Mouse (Mus musculus) kidney, adult 8-10 months (tissue): Measurements from ENCODE around the gene Tubg2.

Experiments
- DNase-seq, 2 experiments: peaks; one replicate each; pipeline ENCODE4 v3.0.0; 2022

The Tubg2 gene

DNA sequence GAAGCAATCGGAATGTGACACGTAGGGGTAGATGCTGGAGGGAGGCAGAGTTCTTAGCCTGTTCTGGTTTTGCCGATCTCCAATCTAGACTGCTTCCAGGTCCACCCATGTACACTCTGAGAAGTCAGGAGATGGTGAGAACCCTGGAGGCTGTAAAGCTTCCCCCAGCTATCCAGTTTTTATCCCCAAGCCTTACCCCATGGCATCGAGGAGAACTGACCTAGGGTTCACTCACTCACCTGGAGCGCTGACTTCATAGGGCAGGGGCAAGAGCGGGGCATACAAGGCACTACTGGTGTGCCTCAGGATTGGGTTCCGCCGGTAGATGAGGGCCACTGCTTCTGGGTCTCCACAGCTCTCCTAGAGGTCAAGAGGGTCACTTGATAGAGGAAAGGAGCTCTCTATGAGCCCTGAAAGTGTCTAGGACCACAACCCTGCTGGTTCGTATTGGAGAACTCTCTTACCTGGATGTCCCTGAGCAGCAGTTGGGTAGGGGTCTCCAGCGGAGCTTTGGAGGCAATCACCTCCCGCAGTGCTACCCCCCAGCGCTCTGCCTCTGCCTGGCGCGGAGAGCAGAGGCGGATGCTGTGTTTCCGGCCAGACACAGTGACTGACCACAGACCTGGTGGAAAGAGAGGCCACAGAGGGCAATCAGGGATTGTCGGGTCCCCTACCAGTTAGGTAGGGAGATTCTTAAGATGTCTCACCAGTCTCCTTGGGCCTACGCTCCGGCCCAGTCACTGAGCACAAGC is 11.7 kb downstream of the Tubg2 start:
- no peak for DNase-seq

DNA sequence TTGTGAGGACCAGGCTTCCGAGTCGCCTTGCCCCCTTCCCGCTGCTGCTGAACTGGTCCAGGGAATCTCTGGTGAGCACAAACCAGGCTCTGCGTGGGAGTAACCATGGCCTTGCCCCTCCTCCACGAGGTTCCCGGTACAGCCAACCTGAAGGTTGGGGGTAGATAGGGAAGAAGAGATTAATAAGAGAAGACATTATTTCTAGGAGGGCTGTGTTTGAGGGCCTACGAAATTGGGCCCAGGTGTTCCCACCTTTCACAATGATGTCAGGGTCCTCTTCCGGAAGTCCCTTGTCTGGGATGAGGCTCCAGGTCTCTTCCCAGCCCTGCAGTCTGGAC is 12.2 kb downstream of the Tubg2 start:
- no peak for DNase-seq

DNA sequence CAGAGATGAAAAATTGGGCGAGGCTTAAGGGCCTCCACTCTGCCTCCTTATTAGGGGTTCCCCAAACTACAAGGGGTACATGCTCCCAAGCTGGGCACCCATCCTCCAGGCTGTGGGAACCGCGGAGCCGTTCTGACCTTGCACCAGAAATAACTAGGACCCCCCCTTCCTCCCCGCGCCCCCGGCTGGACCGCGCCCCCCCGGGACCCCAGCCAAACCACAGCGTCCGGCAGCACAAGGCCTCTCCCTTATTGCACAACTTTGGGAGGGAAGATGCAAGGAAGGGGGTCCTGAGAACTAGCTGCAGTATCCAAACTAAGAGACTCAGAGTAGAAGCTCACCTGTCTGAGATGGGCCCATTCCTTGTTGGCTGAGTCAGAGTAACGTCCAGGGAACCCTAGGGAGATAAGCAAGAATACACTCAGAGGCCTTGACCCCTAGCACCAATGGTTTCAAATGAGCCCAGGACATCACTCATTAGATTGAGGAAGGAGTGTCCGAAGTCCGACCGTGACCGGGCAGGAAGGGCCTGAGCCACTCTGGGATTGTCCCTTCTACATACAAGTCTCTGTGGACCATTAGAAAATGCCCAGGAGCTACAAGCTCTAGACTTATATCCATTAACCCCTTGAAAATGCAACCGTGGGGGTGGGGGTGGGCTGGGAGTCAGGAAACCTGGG is 12.7 kb downstream of the Tubg2 start:
- no peak for DNase-seq

DNA sequence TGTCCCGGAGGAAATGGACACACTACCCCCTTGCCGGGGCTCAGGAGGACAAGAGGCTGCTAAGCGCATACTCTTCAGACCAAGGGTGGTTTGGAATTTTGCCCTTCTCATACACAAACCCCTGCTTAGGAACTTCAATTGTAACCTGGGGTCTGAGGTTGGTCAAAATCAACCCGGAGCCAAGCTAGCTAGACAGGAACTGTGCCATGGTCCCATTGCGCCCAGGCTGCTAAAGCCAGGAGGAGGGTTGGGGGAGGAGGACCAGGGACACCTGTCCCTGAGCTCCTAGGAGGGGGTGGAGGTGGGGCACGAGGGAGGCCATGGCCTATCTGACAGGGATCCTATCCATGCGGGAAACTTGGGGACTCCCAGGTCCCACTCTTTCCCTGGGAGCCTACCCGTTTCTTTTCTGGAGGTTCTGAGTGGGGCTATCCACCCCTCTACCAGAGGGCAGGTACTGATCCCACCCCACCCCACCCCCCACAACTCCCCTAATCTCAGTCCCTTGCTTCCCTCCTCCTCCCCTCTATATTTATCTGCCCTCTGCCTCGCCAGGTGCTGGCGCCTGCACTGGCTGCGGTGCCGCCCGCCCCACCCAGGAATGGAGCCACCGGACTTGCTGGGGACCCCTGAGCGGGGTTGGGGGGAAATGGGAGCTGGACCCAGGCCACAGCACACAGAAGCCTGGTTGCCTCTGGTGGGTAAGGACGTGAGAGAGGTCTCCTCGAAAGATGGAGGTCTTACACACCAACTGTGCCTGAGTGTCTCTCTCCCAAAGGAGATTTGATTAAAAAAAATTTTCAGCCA is 13.8 kb downstream of the Tubg2 start:
- DNase-seq: no peak

DNA sequence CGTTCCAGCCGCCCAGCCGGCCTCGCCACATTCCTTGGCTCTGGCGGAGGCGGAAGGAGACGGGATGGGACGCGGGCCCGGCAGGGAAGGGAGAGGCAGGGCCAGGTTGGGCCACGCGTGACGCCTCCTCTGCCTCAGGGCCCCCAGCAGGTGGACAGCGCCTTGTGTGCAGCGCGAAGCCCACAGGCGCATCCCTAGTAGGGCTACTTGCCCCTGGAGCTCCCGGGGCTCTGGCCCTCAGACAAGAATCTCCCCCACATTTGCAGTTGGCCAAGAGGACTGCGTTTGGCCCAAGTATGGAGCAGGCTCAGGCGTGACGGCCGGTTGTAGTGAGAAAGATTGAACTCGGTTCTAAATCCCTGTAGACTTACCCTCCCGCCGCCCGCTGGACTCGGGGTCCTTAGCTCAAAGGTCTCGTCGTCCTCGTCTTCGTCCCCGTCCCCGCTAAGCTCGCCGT is 14.7 kb downstream of the Tubg2 start, which contains the start of gene Cntnap1:
Gene Cntnap1, plus strand, starts transcription at position 170 of the 457 bp plus-strand sequence.
- peak; percentile 50 to 51 for DNase-seq

DNA sequence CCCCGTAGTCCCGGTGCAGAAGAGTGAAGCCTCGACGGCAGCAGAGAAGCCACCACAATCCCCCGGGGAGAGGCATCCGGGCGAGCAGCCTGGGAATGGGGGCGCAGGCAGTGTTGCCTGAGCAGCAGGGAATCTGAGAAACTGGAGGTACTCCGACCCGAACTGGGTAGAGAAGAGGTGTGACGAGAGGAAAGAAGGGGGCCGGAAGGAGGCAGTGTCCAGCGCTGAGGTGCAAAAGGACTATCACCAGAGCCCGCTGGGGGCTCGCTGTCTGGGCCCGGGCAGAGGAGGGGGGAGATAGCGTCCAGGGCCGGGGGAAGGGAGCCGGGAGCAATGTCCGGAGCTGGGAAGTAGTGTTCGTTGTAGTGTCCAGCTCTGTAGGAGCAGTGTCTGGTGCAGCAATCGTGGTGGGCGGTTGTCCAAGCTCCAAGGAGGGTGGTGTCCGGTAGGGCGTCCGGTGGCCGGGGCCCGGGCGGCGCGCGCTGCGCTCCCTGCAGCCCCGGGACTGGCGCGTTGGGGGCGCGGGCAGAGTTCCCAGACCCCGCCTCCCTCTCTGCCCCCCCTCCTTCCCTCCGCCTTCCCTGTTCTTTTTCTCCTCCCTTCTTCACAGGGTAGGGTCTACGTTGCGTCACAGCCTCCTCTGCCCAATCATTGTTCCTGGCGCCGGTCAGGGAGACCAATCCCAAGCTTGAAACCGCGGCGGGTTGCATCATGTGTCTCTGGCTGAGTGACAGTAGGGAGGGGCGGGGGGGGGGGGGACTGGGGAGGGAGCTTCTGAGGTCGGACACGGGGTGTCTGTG is 15.3 kb downstream of the Tubg2 start, which contains the start of gene Plekhh3:
Gene Plekhh3, minus strand, starts transcription at position 541 of the 800 bp plus-strand sequence.
- peak; percentile 95 to 97 for DNase-seq

DNA sequence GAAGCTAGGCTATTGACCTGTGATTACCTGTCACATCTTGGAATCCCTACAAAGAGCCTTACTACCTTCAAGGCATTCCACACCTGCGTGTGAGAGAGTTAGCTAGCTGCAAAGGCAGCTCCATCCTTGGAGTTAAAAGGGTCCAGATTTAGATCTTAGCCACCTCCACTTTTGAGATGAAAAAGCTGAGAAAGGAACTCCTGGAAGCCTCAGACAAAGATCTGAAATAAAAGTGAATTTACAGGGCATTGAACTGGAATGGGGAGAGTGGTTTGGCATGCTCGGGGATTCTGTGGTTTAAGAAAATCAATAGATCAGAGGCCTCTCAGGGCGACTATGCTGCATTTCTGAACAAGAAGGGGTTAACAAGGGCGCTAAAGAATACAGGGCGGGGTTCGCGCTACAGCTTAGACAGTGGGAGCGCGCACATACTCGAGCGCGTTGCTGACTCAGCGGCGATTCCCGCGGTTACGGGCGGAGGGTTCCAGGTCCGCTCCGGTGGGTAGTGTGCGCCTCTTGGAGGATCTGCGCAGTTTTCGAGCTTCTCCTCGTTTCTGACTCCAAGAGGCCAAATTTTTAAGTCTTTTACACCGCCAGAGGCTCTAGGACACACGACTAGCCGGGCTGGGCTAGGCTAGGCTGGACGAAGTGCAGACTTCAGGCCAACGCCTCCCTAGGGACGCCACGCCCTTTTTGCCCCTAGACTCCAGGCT is 16.2 kb downstream of the Tubg2 start:
- peak; percentile 61 to 66 for DNase-seq

DNA sequence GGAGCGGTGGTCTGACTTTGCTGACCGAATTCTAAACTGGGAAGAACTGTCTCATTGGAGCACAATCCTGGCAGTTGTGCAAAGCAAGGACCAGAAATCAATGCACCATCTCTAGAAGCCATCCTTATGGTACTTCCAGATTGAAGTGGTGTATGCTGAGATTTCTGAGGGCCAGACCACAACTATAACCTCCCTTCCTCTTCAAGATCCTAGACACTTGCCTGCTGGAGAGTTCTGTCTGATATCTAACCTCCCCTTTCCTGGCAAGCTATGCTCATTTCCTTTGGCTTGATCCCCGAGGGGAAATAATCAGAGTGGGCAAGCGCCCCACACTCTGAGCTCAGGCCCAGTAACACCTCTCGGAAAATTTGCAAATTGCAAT is 16.7 kb downstream of the Tubg2 start:
- no peak for DNase-seq

DNA sequence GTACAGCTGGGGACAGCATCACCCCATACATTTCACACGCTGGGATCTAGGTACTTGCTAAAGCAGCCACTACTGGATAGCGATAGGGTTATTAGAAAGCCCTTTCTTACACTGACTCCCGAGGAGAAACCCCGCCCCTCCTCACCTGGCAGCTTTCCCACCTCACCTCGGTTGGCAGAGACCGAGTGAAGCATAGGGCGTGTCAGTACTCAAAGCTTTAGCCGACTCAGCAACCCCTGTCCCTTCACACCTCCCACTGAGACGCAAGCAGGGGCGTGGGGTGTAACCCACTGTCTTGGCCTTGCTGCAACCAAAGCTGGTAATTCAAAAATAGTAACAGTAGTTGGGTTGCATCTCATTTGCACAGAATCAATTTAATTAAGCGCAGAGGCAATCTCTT is 17.4 kb downstream of the Tubg2 start:
- peak; percentile 81 to 89 for DNase-seq

DNA sequence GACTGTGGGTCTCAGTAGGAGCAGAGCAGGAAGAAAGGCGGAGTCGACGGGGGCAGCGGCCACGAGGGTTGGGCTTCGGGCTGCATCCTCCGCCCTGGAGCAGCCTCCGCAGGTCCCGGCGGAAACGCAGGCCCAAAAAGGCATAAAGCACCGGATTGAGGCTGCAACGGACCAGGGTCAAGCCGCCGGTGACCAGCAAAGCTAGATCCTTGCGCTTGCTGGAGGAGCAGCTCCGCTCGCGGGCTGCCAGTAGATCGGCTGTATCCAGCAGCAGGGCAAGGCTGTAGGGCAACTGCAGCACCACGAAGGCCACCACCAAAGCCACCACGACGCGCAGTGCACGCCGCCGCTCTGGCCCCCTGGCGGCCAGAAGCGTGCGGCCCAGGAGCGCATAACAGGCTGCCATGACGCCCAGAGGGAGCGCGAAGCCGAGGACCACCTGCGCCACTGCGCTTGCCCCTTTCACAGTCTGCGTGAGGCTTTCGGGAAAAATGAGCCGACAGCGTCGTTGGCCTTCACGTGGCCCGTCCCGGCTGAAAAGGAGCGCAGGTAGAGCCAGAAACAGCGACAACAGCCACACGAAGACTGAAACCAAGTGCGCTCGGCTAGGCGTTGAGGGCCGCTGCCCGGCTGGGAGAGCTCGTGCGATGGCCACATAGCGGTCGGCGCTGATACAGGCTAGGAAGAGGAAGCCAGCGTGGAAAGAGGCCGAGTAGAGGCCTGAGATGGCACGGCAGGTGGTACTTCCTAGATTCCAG is 18.1 kb downstream of the Tubg2 start:
- DNase-seq: peak; percentile 76 to 80

DNA sequence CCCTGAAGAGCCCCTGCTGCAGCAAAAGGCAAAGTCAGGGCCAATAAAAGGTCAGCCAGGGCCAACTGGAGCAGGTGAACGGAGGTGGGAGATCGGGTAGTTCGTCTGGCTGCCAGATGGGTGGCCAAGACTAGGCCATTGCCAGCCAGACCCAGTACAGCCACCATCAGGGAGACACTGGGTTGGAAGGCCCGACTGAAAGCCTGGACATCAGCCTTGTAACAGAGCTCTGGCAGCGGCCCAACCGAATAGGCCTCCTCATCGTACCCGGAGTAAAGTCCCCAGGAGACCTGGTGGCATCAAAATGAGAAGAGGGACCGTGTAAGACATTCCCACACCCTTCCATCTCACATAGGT is 18.7 kb downstream of the Tubg2 start:
- no peak for DNase-seq

DNA sequence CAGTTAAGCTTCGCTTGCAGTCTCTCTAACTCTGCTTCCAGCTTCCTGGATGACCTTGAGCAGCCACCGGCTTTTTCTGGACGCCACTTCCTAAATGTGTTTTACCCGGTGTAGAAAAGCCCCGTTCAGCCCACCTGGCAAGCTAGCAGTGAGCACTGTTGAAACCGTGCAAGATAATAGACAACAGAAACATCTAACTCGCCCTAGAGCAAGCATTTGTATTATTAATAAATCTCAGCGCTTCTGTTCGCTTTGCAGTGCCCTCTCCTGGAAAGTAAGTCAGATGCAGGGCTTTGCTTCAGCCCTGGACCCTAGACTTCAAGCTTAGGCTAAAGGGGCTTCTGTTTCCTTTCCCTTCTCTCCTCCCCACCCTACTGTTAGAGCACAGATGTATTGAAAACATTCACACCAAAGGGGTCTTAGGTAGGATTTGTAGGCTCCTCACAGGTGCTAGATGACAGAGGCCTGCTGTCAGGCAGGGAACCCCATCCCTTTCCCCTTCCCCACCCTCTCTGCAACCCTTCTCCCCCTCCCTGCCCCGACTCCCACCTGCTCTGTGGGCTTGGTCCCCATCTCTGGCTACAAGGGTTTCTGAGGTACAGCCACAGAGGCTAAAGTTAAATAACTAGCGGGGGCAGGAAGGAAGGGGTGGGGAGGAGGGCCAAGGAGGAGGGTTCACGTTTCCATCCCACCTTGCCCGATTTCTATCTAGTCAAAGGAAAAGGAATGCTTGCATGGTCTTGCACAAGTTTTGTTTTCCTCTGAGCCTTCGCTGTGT is 19.3 kb downstream of the Tubg2 start, which contains the start of gene Ccr10:
Gene Ccr10, minus strand, starts transcription at position 593 of the 778 bp plus-strand sequence.
- DNase-seq: no peak

DNA sequence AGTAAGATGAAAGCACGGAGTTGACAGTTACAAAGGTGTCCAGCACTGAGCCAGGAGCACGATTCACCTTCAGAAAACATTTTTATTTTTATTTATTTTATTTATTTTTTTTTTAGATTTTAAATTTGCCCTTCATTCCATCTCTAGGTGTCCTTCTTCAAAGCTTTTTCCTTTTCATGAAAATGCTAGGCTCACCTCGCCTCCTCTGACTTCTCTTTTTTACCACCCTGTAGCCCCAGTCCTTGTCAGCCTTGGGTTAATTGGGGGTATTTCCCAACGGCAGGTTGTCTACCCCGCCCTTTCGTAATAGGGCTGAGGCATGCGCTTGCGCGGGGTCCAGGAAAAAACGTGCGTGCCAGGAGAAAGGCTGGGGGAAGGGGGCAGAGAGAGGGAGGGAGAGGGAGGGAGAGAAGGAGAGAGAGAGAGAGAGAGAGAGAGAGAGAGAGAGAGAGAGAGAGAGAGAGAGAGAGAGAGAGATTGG is 20.0 kb downstream of the Tubg2 start:
- DNase-seq: no peak

DNA sequence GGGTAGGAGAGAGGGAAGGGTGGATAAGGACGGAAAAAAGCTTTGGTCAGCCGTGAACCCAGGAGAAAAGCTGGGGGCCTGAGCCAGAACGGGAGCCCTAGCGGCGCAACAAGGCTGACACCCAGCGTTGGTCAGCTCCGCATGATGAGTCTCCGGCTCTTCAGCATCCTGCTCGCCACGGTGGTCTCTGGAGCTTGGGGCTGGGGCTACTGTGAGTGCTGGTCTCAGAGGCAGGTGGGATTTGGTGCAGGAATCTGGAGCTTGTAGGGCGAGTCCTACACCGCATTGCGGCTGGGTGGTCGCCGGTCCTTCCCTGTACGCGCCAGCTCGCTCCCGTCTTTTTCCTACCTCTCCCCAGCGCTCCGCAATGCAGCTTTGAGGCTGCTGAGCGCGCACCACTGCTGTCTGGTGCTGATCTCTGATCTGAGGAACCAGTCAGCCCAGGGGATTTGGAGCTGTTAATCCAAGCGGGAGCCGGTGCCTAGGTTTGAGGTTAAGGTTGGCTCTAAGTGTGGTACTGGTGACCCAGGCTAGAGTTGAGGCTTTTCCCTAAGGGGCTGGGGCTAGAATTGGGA is 20.5 kb downstream of the Tubg2 start:
- DNase-seq: no peak

DNA sequence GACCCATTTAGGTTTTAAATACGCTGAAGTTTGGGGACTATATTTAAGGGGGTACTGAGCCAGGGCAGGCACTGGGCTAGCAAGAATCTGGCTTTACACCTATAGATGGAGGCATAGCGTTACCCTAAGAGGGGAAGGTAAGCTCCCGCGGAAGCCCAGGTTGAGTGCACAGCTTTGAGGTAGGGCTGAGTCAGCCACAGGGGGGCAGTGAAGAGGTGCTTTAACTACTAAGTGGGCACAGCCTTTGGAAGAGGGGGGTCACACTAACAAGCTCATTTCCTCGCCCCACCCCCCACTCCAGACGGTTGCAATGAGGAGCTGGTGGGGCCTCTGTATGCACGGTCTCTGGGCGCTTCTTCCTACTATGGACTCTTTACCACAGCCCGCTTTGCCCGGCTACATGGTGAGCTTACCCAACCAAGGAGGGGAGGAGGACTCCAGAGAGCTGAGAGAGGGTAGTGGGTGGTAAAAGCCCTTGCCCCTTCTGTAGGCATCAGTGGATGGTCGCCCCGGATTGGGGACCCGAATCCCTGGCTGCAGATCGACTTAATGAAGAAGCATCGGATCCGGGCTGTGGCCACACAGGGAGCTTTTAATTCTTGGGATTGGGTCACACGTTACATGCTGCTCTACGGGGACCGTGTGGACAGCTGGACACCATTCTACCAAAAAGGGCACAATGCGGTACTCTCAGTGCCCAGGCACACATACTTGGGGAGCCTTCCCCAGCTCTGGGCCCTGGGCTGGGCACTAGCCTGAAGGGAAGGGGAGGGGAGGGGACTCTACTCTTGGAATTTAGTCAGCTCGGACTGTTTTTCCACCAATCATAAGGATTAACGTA is 21.4 kb downstream of the Tubg2 start:
- DNase-seq: peak in 1 of 2 experiments; percentile 60

DNA sequence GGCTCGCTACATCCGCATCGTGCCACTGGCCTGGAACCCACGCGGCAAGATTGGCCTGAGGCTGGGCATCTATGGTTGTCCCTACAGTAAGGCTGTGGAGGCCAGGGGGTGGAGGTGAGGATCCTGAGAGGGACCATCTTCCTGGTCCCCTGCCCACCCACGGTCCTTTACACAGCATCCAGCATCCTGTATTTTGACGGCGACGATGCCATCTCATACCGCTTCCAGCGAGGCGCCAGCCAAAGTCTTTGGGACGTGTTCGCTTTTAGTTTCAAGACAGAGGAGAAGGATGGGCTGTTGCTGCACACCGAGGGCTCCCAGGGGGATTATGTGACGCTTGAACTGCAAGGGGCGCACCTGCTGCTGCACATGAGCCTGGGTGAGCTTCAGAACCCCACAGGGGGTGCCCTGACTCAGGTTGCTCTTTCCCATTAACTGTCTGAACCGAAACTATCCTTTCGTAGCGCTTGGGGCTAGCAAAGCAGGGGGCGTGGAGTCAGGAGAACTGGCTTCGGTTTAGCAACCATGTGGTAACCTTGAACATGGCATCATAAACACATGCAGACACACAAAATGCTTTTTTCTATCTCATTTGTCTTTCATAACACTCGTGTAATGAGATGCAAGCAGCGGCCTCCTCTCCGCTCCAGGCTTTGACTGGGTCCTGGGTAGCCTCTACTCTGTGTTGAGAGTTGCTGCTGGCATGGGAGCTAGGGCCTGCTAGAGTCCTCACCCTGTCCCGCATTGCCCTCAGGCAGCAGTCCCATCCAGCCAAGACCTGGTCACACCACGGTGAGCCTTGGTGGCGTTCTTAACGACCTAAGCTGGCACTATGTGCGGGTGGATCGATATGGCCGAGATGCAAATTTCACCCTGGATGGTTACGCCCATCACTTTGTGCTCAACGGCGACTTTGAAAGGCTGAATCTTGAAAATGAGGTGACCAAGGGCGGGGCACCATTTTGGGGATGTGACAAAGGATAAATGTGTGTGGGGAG is 22.7 kb downstream of the Tubg2 start:
- no peak for DNase-seq

DNA sequence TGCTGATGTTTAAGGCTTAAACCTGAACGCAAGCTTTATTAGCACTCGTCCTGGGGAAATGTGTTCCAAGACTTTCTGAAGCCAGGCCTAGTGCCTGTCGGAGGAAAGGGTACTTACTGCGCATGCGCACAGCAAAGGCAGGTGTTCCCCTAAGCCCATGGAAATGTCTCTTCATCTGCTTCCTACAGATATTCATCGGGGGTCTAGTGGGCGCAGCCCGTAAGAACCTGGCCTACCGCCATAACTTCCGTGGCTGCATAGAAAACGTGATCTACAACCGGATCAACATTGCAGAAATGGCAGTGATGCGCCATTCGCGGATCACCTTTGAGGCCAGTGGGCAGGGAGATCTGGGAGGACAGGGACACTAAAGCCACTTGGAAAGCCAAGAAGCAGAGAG is 23.6 kb downstream of the Tubg2 start:
- DNase-seq: no peak

DNA sequence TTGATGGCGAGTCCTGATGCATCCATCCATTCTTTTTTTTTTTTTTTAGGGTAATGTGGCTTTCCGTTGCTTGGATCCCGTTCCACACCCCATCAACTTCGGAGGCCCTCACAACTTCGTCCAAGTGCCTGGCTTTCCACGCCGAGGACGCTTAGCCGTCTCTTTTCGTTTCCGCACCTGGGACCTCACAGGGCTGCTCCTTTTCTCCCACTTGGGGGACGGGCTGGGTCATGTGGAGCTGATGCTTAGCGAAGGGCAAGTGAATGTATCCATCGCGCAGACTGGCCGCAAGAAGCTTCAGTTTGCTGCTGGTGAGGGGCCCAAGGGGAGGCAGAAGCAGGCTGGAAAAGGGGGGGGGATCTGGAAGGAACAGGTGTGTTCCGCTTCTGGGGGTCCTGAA is 24.6 kb downstream of the Tubg2 start:
- DNase-seq: no peak
